Mouse (Mus musculus): ENCODE results near the gene Hmga2. TPM values are rescaled to one million over a fixed set of nuclear protein-coding genes. Genes with fewer than 3 reads are reported as not detected.
A peak's percentile ranks its signal among the peaks of the same experiment; 100 is the strongest.

The Hmga2 gene
- polyA plus RNA-seq, 1 experiment from 2014 or later: 13.9 TPM

DNA sequence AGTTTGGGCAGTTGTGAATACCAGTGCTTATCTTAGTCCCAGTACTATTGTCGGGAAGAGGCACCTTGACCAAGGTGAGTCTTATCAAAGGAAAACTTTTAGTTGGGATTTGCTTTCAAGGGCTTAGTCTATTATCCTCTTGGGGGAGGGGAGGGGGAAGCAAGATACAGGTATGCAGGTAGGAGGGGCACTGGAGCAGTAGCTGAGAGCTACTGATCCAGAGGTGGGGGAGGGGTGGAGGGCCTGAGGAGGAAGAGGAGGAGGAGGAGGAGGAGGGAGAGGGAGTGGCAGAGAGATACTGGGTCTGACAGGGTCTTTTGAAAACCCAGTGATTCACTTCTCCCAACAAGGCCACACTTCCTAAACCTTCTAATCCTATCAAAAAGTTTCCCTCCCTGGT is 9.2 kb upstream of the Hmga2 start:
- 66% methylated on average over 1 of the region's 1 CpGs for WGBS
- no peaks in the 10 kb centered on the region for H3K36me3 ChIP-seq (ENCODE audit: insufficient read depth)
- peaks cover 3% of the 10 kb centered on the region; the same call in 1 of the 2 replicates for H3K9me3 ChIP-seq (ENCODE audit: low read depth, low read length)

DNA sequence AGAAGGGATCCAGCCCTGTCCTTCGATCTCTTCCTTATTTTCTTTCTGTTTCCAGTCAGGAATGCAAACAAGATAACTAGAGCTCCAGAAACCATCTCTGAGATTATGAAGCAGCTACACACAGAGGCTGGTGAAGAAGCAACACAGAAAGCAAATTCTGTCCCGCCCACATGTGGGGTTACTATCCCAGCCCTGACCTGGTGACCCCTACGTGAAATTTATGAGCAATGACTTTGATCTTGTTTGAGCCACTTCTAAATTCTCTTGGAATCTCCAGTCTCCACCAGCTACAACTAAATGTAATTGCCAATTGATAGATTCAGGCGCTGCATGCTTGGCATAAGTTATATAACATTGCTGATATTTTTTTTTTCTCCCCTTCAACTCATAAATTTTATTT is 7.9 kb upstream of the Hmga2 start:
- TF ChIP-seq CTCF (IDR thresholded peaks at IDR 0.05; ENCODE audit: low read depth): no peak
- no peak for ATAC-seq (ENCODE audit: insufficient read depth)
- Histone ChIP-seq H3K27me3 (ENCODE audit: insufficient read depth, low read length) (no peaks in the 10 kb centered on the region), H3K4me1 (ENCODE audit: insufficient read depth) (no peaks in the 10 kb centered on the region), H3K4me3 (ENCODE audit: low read depth, low read length) (no peak overlapping the region), H3K27ac (ENCODE audit: low read depth) (no peak overlapping the region), H3K4me2 (no peak overlapping the region), H3K9ac (no peak overlapping the region), H3K36me3 (ENCODE audit: insufficient read depth) (no peaks in the 10 kb centered on the region), H3K9me3 (ENCODE audit: low read depth, low read length) (peaks cover 3% of the 10 kb centered on the region; the same call in 1 of the 2 replicates)
- no peak for DNase-seq
- 47% methylated on average over 4 of the region's 4 CpGs for WGBS

More for the DNA sequence above, 9.2 kb upstream of the Hmga2 start:
- Histone ChIP-seq H3K4me1 (ENCODE audit: insufficient read depth) (no peaks in the 10 kb centered on the region), H3K4me2 (no peak overlapping the region), H3K27me3 (ENCODE audit: insufficient read depth, low read length) (no peaks in the 10 kb centered on the region), H3K4me3 (ENCODE audit: low read depth, low read length) (no peak overlapping the region), H3K27ac (ENCODE audit: low read depth) (no peak overlapping the region), H3K9ac (no peak overlapping the region)
- no peak for ATAC-seq (ENCODE audit: insufficient read depth)
- no peak for TF ChIP-seq CTCF (IDR thresholded peaks at IDR 0.05; ENCODE audit: low read depth)
- DNase-seq: no peak

DNA sequence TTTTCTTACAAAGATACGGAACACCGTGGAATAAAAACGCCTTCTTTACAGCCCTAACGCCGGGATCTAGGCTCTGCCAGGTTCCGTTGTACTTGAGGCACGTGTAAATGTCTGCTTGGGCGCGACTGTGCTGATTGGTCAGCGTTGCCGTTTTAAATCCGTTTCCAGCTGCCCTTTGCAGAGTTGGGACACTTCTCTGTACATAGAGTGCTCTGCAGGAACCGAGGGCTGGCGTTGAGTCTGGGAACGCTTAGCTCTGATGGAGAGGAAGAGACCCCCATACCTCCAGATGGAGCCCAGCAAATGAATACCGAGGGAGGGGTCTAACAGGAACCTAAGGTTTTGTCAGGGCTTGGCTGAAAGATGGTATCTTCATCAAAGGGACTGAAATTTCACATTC is 1.9 kb upstream of the Hmga2 start:
- TF ChIP-seq CTCF (IDR thresholded peaks at IDR 0.05; ENCODE audit: low read depth): no peak
- Histone ChIP-seq H3K9me3 (ENCODE audit: low read depth, low read length) (no peaks in the 10 kb centered on the region), H3K4me1 (ENCODE audit: insufficient read depth) (peaks cover 3% of the 10 kb centered on the region), H3K36me3 (ENCODE audit: insufficient read depth) (no peaks in the 10 kb centered on the region), H3K27me3 (ENCODE audit: insufficient read depth, low read length) (no peaks in the 10 kb centered on the region), H3K4me3 (ENCODE audit: low read depth, low read length) (peak overlapping the region; percentile 87), H3K4me2 (peak overlapping the region; percentile 99), H3K9ac (no peak overlapping the region; the same call in 1 of the 2 replicates), H3K27ac (ENCODE audit: low read depth) (no peak overlapping the region)
- ATAC-seq (ENCODE audit: insufficient read depth): no peak
- peak; percentile 81 for DNase-seq
- WGBS: under 1% methylated on average over 16 of the region's 16 CpGs

DNA sequence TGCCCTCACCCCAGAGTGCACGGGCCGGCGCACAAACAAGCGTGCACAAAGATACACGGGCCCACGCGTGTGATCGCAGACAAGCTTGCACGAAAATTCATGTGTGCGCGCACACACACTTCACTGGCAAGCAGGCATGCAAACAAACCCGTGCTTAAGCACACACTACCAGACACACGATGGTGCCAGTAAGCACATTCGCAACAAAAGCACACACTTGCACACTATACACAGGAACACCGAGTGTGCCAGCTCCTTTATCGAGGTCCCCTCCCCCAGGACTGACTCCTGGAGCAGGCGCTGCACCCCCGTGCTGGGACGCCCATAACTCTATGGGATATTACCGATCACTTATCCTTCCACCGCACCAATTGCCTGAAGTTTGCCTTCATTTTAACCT is 1.2 kb upstream of the Hmga2 start:
- DNase-seq (peak; percentile 60), ATAC-seq (ENCODE audit: insufficient read depth) (peak; percentile 25; the same call in 1 of the 2 replicates)
- 2% methylated on average over 21 of the region's 21 CpGs for WGBS

DNA sequence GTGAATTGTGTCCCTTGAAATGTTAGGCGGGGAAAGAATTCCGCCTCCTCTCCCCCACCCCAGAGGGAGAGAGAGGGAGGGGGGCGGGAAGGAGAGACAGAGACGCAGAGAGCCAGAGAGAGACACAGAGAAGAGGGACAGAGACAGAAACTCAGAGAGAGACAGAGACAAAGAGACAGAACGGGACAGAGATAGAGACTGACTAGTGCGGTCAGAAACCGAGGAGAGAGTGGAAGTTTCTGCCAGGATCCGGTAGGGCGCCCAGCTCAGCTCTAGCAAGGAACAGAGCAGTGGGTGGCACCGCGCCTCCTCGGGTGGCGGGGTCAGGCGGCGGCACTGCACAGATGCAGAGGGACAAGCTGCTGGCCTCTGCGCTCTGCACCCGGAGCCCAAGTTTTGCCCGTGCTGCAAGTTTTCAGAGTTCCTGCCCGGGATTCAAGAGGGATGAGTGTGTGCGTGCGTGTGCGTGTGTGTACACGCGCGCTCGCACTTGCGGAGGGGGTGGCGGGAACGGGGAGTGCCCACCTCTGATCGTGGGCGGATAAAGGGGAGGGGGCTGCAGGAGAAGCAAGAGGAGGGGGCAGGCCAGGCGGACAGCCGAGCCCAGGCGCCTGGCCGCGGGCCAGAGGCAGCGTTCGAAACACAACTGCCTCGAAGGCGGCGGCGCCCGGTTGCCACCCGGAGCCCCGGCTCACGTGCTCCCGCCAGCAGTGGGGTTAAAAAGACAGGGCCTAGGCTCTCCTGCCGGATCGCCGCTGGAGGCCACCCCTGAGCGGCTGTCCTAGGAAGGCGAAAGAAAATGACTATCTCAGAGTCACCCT is 457 bp upstream of the Hmga2 start:
- Histone ChIP-seq H3K27me3 (ENCODE audit: insufficient read depth, low read length) (no peaks in the 10 kb centered on the region), H3K27ac (ENCODE audit: low read depth) (peak overlapping the region; percentile 90), H3K4me3 (ENCODE audit: low read depth, low read length) (peak overlapping the region; percentile 87), H3K4me1 (ENCODE audit: insufficient read depth) (peaks cover 4% of the 10 kb centered on the region), H3K9ac (peak overlapping the region; percentile 96), H3K36me3 (ENCODE audit: insufficient read depth) (no peaks in the 10 kb centered on the region), H3K9me3 (ENCODE audit: low read depth, low read length) (no peaks in the 10 kb centered on the region), H3K4me2 (peak overlapping the region; percentile 99)
- ATAC-seq (ENCODE audit: insufficient read depth) (peak; percentile 76), DNase-seq (peak; percentile 80)
- WGBS: under 1% methylated on average over 51 of the region's 52 CpGs
- peak; percentile 20 for TF ChIP-seq CTCF (IDR thresholded peaks at IDR 0.05; ENCODE audit: low read depth)

More for the DNA sequence above, 1.2 kb upstream of the Hmga2 start:
- Histone ChIP-seq H3K27ac (ENCODE audit: low read depth) (peak overlapping the region; percentile 90), H3K9ac (peak overlapping the region; percentile 96), H3K36me3 (ENCODE audit: insufficient read depth) (no peaks in the 10 kb centered on the region), H3K4me3 (ENCODE audit: low read depth, low read length) (peak overlapping the region; percentile 87), H3K27me3 (ENCODE audit: insufficient read depth, low read length) (no peaks in the 10 kb centered on the region), H3K9me3 (ENCODE audit: low read depth, low read length) (no peaks in the 10 kb centered on the region), H3K4me2 (peak overlapping the region; percentile 99), H3K4me1 (ENCODE audit: insufficient read depth) (peaks cover 4% of the 10 kb centered on the region)
- TF ChIP-seq CTCF (IDR thresholded peaks at IDR 0.05; ENCODE audit: low read depth): no peak

DNA sequence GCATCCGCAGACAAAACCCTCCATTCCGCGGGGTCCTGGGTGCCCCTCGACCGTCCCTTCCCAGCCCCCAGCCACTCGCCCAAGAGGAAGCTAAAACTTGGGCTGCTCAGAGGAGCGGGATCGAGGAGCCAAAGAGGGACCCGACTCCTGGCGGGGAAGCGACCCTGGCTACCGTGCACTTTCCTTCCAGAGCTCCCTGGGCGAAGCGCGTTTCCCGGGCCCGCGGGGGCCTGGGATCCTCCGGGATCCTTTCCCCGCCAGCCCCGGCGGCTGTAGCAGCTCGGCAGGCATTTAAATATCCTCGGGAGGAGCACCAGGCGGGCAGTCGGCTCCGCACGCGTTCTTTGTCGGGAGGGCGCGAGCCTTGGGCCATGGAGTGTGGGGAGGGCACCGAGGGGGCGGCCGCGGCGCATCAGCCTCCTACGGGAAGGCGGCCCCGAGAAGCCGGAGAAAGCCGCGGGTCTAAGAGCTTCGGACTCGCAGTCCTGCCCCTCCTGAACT is 1.2 kb downstream of the Hmga2 start:
- no peak for TF ChIP-seq CTCF (IDR thresholded peaks at IDR 0.05; ENCODE audit: low read depth)
- Histone ChIP-seq H3K27ac (ENCODE audit: low read depth) (peak overlapping the region; percentile 90), H3K9me3 (ENCODE audit: low read depth, low read length) (no peaks in the 10 kb centered on the region), H3K4me2 (peak overlapping the region; percentile 99), H3K4me3 (ENCODE audit: low read depth, low read length) (peak overlapping the region; percentile 87), H3K4me1 (ENCODE audit: insufficient read depth) (peaks cover 4% of the 10 kb centered on the region), H3K27me3 (ENCODE audit: insufficient read depth, low read length) (no peaks in the 10 kb centered on the region), H3K9ac (peak overlapping the region; percentile 96), H3K36me3 (ENCODE audit: insufficient read depth) (0 out of 2 replicates have a peak, but pooled peaks cover 5% of the 10 kb centered on the region)
- under 1% methylated on average over 45 of the region's 45 CpGs for WGBS
- ATAC-seq (ENCODE audit: insufficient read depth): peak; percentile 19; the same call in 1 of the 2 replicates
- DNase-seq: peak; percentile 67

DNA sequence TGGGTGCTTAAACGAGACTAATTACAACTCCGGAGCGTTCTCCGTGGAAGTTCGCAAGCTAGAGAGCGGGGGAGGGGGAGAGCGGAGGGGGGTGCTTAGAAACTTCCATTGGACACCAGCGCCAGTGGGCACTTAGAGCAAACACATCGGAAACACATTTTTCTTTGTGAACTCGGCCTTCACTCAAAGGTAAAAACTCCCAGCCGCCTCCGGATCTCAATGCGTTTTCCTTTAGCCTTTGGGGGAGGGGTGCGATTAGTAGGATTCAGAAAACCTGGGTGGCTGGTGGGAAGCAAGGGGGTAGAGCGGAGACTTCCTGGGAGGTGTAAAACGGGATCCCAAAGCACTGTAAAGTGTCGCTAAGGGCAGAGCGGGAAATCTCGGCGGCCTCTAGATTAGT is 2.0 kb downstream of the Hmga2 start:
- Histone ChIP-seq H3K4me2 (peak overlapping the region; percentile 99), H3K9ac (peak overlapping the region; percentile 96), H3K27ac (ENCODE audit: low read depth) (peak overlapping the region; percentile 90), H3K4me3 (ENCODE audit: low read depth, low read length) (peak overlapping the region; percentile 87), H3K4me1 (ENCODE audit: insufficient read depth) (peaks cover 4% of the 10 kb centered on the region), H3K36me3 (ENCODE audit: insufficient read depth) (0 out of 2 replicates have a peak, but pooled peaks cover 5% of the 10 kb centered on the region), H3K27me3 (ENCODE audit: insufficient read depth, low read length) (no peaks in the 10 kb centered on the region), H3K9me3 (ENCODE audit: low read depth, low read length) (no peaks in the 10 kb centered on the region)
- no peak for TF ChIP-seq CTCF (IDR thresholded peaks at IDR 0.05; ENCODE audit: low read depth)
- DNase-seq (peak; percentile 70), ATAC-seq (ENCODE audit: insufficient read depth) (no peak)
- 1% methylated on average over 20 of the region's 20 CpGs for WGBS
